Mouse (Mus musculus): ENCODE measurements at regions not wholly inside any gene's neighbourhood (a gene's known extent, or its start where the extent isn't known, plus 50 kb on each side); places are given as distances from the start of the nearest gene placed in this dataset.

DNA sequence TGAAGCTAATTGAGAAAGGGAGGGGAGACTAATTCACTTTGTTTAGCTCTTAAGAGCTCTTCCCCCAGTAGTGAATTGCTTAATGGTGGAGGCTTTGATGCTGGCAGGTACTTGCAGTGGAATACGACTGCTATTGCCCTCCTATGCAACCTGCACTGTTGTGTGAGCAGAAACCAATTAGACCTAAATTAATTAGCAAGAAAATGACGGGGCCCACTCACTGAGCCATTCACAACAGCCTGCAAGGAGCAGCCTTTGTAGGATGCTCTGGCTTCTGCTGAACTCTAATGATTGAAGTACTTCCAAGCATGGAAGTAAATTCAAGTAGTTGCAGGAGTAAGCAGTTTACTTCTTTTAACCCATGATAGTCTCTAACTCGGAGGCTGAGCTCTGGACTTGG, 54.8 kb upstream of the Ubash3b start:
- DNase-seq (ENCODE audit: low spot score): no peak

DNA sequence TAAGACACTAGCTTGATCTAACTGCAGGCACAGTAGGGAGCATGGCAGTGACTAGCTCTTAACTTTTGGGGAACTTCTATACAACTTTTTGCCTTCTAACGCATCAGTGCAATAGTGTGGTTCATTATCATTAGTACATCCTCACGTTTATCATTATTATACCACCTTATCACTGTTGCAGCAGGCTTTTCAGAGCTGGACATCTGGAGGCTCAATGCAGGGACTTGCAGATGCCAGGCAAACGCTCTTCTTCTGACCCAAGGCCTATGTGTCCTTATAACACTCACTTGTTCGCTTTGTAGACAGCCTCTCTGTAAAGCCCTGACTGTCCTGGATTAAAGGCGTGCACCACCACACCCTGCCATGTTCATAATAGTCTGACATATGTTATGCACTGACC, 53.5 kb upstream of the Ubash3b start:
- no peak for DNase-seq (ENCODE audit: low spot score)

DNA sequence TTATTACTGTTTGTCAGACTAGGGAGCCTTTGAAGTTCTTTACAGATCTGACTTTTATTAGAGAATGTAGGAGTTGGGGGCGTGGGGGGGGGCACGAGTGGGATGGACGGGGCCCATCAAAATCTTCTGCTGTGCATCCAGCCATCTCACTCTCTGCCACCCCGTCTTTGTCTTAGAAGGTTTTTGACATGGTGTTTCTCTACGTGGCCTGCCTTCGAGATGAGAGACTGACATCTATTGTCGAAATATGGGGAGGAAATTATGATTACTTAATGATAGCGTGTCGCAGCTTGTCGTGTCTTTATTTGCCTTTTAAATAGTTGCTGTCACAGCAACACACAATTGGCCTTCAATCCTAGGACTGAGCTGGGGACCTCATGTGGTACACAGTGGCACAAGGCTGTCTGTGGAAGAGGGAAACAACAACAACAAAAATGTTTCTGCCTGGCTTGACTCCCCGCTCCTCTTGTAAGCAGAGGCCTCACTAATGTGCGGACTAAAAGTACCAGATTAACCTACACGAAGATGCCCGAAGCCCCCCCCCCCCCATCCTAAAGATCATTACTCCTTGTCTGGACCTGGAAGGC, 51.5 kb upstream of the Ubash3b start:
- no peak for DNase-seq (ENCODE audit: low spot score)

DNA sequence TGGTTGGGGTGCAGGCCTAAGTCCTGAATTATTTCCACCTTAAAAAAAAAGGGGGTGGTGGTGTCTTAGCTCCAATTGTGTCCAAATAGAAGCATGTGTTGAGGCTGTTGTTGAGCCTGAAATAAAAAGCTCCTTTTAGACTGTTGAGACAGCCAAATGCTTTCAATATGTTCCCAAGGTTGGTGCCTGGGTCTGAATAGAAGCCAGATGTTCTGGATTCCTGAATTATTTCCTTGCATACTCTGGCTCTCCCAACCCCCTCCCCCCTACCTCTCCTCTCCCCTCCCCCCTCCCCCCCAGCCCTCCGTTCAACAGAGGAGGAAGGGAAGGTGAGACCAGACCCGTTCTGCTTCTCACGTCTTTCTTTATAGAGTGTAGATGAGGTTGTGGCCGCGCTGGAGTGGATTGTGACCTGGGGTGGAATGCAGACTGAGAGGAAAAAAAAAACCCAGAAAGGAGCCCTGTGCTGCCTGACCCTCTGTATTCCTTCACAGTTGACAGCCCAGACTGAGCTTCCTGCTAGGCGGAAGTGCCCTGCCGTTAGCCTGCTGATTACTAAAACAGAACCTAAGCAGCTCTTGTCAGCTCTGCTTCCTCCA, 50.9 kb upstream of the Ubash3b start:
- no peak for DNase-seq (ENCODE audit: low spot score)

DNA sequence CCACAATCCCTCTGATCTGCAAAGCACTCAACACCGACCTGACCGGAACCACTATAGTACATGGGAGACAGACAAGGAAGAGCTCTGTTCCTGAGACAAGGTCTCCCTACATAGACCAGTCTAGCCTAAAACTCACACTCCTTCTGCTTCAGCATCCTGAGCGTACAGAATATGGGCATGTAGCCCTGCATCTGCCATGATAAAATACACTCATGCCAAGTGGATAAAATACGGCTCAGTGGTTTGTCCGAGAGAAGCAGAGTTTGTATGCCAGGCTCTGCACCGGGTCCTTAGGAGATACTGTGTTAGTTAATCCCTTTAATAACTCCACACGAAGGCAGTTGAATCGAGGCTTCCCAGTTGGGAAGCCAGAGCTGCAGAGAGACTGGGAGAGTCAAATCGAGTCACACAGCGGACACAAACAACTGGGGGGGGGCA, 50.4 kb upstream of the Ubash3b start:
- no peak for DNase-seq (ENCODE audit: low spot score)

Measured in left cerebral cortex, adult 11 months (tissue).